Mouse (Mus musculus) intestine, embryonic 16.5 days (tissue): Measurements from ENCODE around the gene Gpr4. TPM values are rescaled to one million over a fixed set of nuclear protein-coding genes. Genes with fewer than 3 reads are reported as not detected.

Experiments
- ATAC-seq: fragments of 200-750 bp; cut with Nextera tagmentation; 2 replicates; pipeline ENCODE4 v1.8.0; 2017; ENCODE audit warnings: moderate TSS enrichment, moderate library complexity
- H3K27ac ChIP-seq: fragments of 300-500 bp; sonication (generic); 2 replicates; pipeline ENCODE4 v1.5.1; 2014; ENCODE audit warnings: mild to moderate bottlenecking, low read length
- H3K27me3 ChIP-seq: fragments of 300-500 bp; sonication (generic); replicated peaks from 2 replicates; pipeline ENCODE4 v1.6.1; 2014; ENCODE audit warnings: low read length, control low read depth, mixed read lengths; ENCODE audit not compliant: control insufficient read depth, insufficient read depth
- H3K36me3 ChIP-seq: fragments of 300-500 bp; sonication (generic); 2 replicates; pipeline ENCODE4 v1.6.1; 2014; ENCODE audit warnings: low read length, control low read depth; ENCODE audit not compliant: control insufficient read depth, insufficient read depth
- H3K4me1 ChIP-seq: fragments of 300-500 bp; sonication (generic); 2 replicates; pipeline ENCODE4 v1.6.1; 2014; ENCODE audit warnings: low read length, control low read depth, mixed read lengths; ENCODE audit not compliant: control insufficient read depth, insufficient read depth
- H3K4me2 ChIP-seq: fragments of 300-500 bp; sonication (generic); 2 replicates; pipeline ENCODE4 v1.6.1; 2014; ENCODE audit warnings: low read depth, low read length, control low read depth
- H3K4me3 ChIP-seq: fragments of 300-500 bp; sonication (generic); 2 replicates; pipeline ENCODE4 v1.5.1; 2014; ENCODE audit warnings: mild to moderate bottlenecking, low read length
- H3K9ac ChIP-seq: fragments of 300-500 bp; sonication (generic); 2 replicates; pipeline ENCODE4 v1.6.1; 2014; ENCODE audit warnings: low read depth, low read length
- H3K9me3 ChIP-seq: fragments of 300-500 bp; sonication (generic); 2 replicates; pipeline ENCODE4 v1.6.1; 2016; ENCODE audit warnings: low read length, control low read depth; ENCODE audit not compliant: control insufficient read depth
- WGBS: fragments of 180-500 bp; shearing (Covaris S2); extraction: QIAGEN DNeasy Blood & Tissue Kit; methylation state at CpG from one replicate; pipeline ENCODE4 v1.1.7; 2014; 5-methylcytosine and 5-hydroxymethylcytosine counted together
- polyA plus RNA-seq: library from polyadenylated mRNA; unstranded; fragments of >200 nt; fragmentation: Nextera tagmentation; extraction: Ambion mirVana; gene quantifications from 2 replicates; pipeline ENCODE4 v1.2.1, GENCODE M21; 2015

Gene Gpr4
- polyA plus RNA-seq, 1 experiment from 2014 or later = 1.6 TPM

DNA sequence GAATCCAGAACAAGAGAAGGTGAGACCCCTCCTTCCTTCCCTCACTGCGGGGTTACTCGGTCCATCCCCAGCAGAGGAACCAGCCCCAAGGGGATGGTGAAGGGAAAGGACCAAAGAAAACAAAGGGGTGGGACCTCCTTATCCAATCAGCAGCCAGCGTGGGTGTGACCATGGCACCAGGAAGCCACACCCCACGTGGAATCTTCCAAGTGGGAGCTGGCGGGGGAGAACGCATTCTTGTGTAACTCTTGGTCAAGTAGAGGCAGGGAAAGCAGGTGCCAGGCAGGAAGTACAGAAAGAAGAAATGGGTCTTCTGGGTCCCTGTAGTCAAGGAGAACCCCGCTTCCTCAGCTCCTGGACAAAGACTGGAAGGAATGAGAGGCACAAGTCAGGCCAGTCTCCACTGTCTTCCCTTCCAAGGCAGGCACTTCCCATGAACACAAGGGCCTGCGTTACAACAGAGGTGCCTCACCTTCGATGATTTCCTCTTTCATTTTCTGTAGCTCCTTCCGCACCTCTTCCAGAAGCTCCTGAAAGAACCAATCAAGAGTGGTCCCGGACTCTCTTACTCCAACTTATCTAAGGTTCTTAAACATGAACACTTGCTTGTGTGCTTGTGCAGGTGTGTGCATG is 45.2 kb downstream of the Gpr4 start:
- Histone ChIP-seq H3K27ac (no peak overlapping the region), H3K27me3 (no peaks in the 10 kb centered on the region), H3K36me3 (peaks cover 30% of the 10 kb centered on the region), H3K4me2 (no peak overlapping the region), H3K4me3 (no peak overlapping the region), H3K9me3 (0 out of 2 replicates have a peak, but pooled peaks cover 4% of the 10 kb centered on the region), H3K4me1 (no peaks in the 10 kb centered on the region), H3K9ac (no peak overlapping the region)
- peak; percentile 80 for ATAC-seq
- WGBS = 33% methylated on average over 11 of the region's 11 CpGs

DNA sequence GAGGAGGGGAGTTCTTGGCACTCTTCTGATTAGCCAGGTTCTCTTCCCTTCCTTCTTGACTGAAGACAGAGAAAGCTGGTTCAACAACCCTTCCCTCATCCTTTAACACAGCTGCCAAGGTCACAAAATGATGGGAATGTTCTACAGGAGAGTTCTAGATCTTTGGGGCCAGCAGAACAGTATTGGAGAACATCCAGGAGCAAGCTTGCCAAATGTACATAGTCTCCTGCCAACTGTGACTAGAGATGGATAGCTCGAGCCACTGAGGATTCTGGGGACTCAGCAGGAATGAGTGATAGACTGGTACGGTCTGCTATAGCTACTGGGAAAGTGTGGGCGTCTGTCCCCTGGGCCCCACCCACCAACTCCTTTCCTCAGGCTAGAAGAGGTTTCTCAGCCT is 46.0 kb downstream of the Gpr4 start:
- Histone ChIP-seq H3K4me2 (no peak overlapping the region), H3K27me3 (no peaks in the 10 kb centered on the region), H3K4me3 (no peak overlapping the region), H3K36me3 (peaks cover 34% of the 10 kb centered on the region), H3K4me1 (no peaks in the 10 kb centered on the region), H3K27ac (no peak overlapping the region), H3K9ac (no peak overlapping the region), H3K9me3 (0 out of 2 replicates have a peak, but pooled peaks cover 4% of the 10 kb centered on the region)
- ATAC-seq = no peak
- WGBS = 72% methylated on average over 3 of the region's 3 CpGs

DNA sequence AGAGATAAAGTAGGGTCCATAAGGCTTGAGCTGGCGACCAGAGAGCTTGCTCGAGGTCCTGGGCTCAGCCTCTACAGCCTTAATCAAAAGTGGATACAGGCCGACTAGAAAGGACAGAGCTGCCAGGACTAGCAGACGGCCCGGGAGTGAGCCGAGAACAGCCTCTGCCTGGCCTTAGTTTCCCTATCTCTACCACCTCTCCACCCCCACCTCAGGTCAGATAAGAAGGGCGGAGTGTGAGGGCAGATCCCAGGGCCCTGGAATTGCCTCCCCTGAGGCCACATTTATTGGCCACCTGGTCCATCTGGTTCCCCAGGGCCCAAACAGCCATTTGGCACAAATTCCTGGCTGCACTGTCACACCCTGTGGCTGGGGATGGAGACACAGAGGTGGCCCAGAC is 52.8 kb downstream of the Gpr4 start:
- Histone ChIP-seq H3K4me3 (0 out of 2 replicates have a peak overlapping the region, but pooled peaks have one; percentile 3), H3K27me3 (no peaks in the 10 kb centered on the region), H3K9ac (peak overlapping the region; percentile 21; the same call in 1 of the 2 replicates), H3K36me3 (peaks cover 28% of the 10 kb centered on the region), H3K27ac (peak overlapping the region; percentile 73), H3K9me3 (no peaks in the 10 kb centered on the region), H3K4me2 (peak overlapping the region; percentile 46), H3K4me1 (peaks cover 40% of the 10 kb centered on the region)
- peak; percentile 29 for ATAC-seq
- WGBS = 48% methylated on average over 7 of the region's 7 CpGs

DNA sequence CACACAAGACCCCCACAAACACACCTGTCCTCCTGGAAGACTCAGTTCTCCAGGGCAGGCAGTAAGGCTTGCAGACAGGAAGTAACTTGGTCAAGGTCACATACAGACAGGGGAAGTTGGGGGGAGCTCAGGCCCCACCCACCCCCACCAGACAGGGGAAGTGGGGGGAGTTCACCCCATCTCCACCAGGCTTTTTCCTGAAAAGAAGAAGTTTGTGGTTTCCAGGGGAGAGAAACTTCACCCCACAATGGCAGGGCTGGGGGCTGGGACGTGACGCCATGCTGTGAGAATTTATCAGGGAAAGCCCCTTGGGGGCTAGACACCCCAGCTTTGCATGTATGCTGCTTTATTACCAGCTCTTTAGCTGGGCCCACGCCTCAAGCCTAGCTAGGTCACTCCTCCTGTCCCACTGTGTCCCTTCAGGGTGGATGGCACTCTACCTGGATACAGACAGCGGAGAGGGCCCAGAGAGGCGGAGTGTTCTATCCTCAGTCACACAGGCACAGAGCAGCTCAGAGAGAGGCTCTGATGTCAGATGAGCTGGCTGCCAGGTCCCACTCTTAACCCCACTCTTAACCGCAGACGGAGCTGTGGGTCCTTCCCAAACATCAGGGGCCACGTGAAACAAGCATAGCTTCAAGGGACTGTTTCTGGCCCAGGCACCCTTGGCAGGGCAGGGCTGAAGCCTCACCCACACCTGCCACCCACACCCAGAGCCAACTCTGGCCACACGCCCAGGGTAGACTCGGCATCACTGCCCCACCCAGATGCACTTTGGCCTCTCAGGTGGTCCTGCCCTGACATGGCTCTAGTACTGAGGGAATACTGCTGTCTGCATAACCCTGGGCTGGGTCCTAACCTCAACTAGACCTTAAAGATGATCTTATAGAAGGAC is 53.8 kb downstream of the Gpr4 start:
- Histone ChIP-seq H3K36me3 (peaks cover 18% of the 10 kb centered on the region; the same call in 1 of the 2 replicates), H3K4me3 (peak overlapping the region; percentile 9; the same call in 1 of the 2 replicates), H3K9ac (peak overlapping the region; percentile 52), H3K27ac (peak overlapping the region; percentile 73), H3K4me1 (peaks cover 40% of the 10 kb centered on the region), H3K4me2 (peak overlapping the region; percentile 46), H3K9me3 (no peaks in the 10 kb centered on the region), H3K27me3 (no peaks in the 10 kb centered on the region)
- WGBS = 62% methylated on average over 10 of the region's 10 CpGs
- ATAC-seq = peak; percentile 61

DNA sequence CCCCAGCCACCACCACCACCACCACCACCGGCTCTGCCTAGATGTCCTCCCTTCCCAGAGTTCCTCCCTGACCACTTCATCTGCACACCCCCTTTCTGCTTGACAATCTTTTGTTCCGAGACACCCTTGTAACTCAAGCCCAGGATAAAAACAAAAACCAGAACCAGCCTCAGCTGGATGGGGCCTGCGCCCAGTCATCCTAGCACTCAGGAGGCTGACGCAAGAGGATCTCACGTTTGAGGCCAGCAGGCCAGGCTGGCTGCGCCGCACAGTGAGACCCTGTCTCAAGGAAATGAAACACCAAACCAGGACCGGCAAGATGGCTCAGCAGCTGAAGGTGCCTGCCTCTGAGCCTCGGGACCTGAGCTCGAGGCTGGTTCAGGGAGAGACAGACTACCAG is 54.7 kb downstream of the Gpr4 start:
- no peak overlapping the region for H3K4me3 ChIP-seq
- peak overlapping the region; percentile 46 for H3K4me2 ChIP-seq
- WGBS = 44% methylated on average over 10 of the region's 10 CpGs
- peak overlapping the region; percentile 73 for H3K27ac ChIP-seq
- ATAC-seq = no peak
- peak overlapping the region; percentile 52; the same call in 1 of the 2 replicates for H3K9ac ChIP-seq
- peaks cover 12% of the 10 kb centered on the region; the same call in 1 of the 2 replicates for H3K36me3 ChIP-seq
- H3K4me1 ChIP-seq = peaks cover 40% of the 10 kb centered on the region
- H3K9me3 ChIP-seq = no peaks in the 10 kb centered on the region
- H3K27me3 ChIP-seq = no peaks in the 10 kb centered on the region

DNA sequence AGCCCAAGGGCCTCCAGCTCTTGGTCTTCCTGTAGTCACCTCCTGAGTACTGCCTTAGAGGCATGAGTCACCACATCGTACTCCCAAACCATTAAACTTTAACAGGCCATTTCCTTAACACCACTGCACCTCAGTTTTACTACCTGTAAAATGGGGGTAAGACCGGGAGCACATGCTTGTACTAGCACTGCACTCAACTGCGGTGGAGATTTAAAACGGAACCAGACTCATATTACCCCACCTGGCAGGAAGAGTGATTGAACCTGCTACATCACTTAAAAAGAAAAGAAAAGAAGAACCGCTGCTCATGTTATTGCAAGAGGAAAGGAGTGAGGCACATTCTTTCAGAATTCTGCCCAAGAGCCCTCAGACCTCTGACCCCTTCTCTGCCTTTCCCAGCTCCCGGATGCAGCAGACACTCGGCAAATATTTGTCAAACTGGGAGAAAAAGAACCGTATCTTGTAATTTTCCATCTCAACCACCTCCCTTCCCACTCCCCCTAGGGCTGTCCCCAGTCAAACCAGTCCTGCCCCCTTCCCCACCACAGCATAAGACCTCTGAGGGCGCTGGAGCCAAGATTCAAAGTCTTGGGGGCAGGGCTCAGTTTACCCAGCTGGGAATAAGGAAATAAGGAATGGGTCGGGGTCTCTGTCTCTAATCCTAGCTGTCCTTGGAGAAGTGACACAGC is 56.8 kb downstream of the Gpr4 start:
- no peaks in the 10 kb centered on the region for H3K9me3 ChIP-seq
- peak overlapping the region; percentile 98 for H3K27ac ChIP-seq
- WGBS = 25% methylated on average over 10 of the region's 10 CpGs
- peaks cover 42% of the 10 kb centered on the region for H3K4me1 ChIP-seq
- peaks cover 6% of the 10 kb centered on the region; the same call in 1 of the 2 replicates for H3K36me3 ChIP-seq
- peak overlapping the region; percentile 81 for H3K4me2 ChIP-seq
- no peak for ATAC-seq
- H3K4me3 ChIP-seq = peak overlapping the region; percentile 91
- peak overlapping the region; percentile 94 for H3K9ac ChIP-seq
- H3K27me3 ChIP-seq = no peaks in the 10 kb centered on the region

DNA sequence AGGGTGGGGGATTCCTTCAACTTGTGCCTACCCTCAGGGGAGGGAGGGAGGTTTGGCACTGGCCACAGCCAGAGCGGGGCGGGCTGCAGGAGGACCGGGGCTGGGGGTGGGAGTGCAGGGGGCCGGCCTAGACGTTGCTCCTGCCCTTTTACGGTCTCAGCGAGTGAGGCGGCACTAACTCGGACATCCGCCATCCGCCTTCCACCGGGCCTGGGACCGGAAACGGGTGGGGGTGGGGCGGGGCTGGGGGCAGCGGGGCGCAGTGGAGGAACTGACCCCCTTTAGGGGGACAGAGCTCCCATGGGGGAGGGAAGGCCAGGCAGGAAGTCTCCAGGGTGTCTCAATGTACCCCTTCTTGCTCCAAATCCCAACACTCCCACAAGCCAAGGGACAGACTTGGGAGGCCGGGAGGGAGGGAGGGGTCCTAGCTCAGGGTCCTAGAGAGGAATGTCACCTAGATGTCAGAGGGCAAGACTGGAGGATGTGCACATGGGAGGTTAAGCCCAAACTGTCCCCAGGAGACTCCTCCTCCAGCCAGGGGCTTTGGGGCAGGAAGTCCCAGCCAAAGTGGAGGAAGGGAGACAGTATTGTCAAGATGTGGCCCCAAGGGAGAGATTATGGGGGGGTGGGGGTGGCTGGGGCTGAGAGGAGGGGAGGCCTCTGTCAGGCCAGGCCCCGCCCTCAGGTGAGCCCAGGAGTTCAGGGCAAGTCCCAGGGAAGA is 57.5 kb downstream of the Gpr4 start:
- under 1% methylated on average over 16 of the region's 19 CpGs for WGBS
- peaks cover 42% of the 10 kb centered on the region for H3K4me1 ChIP-seq
- ATAC-seq = peak; percentile 43
- H3K9me3 ChIP-seq = no peaks in the 10 kb centered on the region
- H3K27ac ChIP-seq = peak overlapping the region; percentile 98
- peak overlapping the region; percentile 94 for H3K9ac ChIP-seq
- peak overlapping the region; percentile 81 for H3K4me2 ChIP-seq
- H3K4me3 ChIP-seq = peak overlapping the region; percentile 91
- H3K36me3 ChIP-seq = no peaks in the 10 kb centered on the region
- H3K27me3 ChIP-seq = no peaks in the 10 kb centered on the region

DNA sequence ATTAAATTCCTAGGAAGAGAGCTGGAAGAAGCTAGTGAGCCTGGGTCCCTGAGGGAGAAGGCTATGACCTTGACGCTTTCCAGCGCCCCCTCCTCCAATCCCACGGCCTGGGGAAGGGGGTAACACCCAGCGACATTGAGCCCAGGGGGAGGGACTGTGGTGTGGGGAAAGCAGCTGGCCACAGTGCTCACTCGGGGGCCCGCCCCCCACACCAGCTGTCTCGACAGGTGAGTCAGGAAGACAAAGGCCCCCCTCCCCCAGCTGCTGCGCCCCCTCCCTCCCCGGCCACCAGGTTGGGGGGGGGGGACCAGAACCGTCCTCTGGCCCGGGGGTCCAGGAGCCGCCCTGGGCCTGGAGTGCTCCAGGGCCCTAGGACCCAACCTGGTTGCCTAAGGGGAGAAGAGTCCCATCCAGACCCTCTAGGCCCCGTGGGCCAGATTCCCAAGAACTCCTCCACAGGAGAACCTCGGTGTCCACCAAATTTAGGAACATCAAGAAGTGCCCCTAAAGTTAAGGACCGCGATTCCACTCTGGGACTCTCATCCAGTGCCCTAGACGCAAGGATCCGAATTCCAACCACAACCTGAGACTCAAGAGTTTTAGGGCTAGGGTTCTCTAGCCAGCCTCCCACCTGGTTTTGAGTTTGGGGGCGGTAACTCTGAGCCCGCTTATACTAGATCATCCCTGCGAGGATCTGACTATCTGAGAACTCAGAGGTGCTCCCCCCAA is 58.3 kb downstream of the Gpr4 start:
- Histone ChIP-seq H3K9ac (peak overlapping the region; percentile 94), H3K4me3 (peak overlapping the region; percentile 91), H3K36me3 (no peaks in the 10 kb centered on the region), H3K27ac (peak overlapping the region; percentile 98), H3K9me3 (no peaks in the 10 kb centered on the region), H3K4me2 (peak overlapping the region; percentile 81), H3K4me1 (peaks cover 36% of the 10 kb centered on the region), H3K27me3 (no peaks in the 10 kb centered on the region)
- under 1% methylated on average over 20 of the region's 21 CpGs for whole genome bisulfite sequencing
- ATAC-seq = no peak
